Mouse (Mus musculus) megakaryocyte, adult 5-6 weeks (primary cell): ENCODE results near the gene Hoxb7. TPM values are rescaled to one million over a fixed set of nuclear protein-coding genes. Genes with fewer than 3 reads are reported as not detected.
A peak's percentile ranks its signal among the peaks of the same experiment; 100 is the strongest.

ENCODE experiments used
- ATAC-seq: 2 replicates; pipeline ENCODE4 v1.8.0; 2016; ENCODE audit warnings: mild to moderate bottlenecking, inconsistent platforms; ENCODE audit not compliant: poor library complexity, severe bottlenecking
- total RNA-seq, 2 experiments: library from RNA; stranded (forward) in 1 of 2; stranded (reverse) in 1 of 2; fragments of 153-499, 151-499 nt in 1 of 2; fragments of 221-1000, 200-1000 nt in 1 of 2; gene quantifications; 2 replicates each; pipeline versions ENCODE4 v1.2.3 to v1.2.4; 2015 to 2017

Gene Hoxb7
- total RNA-seq, 2 experiments from 2014 or later = not detected

- ATAC-seq = no peak
Measured at GRCm38 (mm10) chr11:96298895-96299667, 12.7 kb downstream of the Hoxb7 start.

- no peak for ATAC-seq
Measured at GRCm38 (mm10) chr11:96299781-96300180, 13.4 kb downstream of the Hoxb7 start.

- ATAC-seq = no peak
Measured at GRCm38 (mm10) chr11:96300354-96301063, 14.1 kb downstream of the Hoxb7 start.

- ATAC-seq = no peak
Measured at GRCm38 (mm10) chr11:96301064-96301431, 14.6 kb downstream of the Hoxb7 start.

GRCm38 (mm10) chr11:96301837-96302236 is 15.4 kb downstream of the Hoxb7 start:
- no peak for ATAC-seq

- no peak for ATAC-seq
Measured at GRCm38 (mm10) chr11:96302381-96303150, 16.1 kb downstream of the Hoxb7 start.

GRCm38 (mm10) chr11:96303151-96304099 is 17.0 kb downstream of the Hoxb7 start, which contains the start of gene Hoxb5:
Hoxb5 (plus strand) TSS chr11:96303336.
- peak; percentile 93 for ATAC-seq

- no peak for ATAC-seq
Measured at GRCm38 (mm10) chr11:96304381-96305195, 18.2 kb downstream of the Hoxb7 start.

- ATAC-seq = no peak
Measured at GRCm38 (mm10) chr11:96305505-96306182, 19.2 kb downstream of the Hoxb7 start.

GRCm38 (mm10) chr11:96306183-96306907 is 19.9 kb downstream of the Hoxb7 start:
- ATAC-seq = no peak

GRCm38 (mm10) chr11:96306908-96307269 is 20.5 kb downstream of the Hoxb7 start:
- no peak for ATAC-seq

GRCm38 (mm10) chr11:96308763-96309162 is 22.3 kb downstream of the Hoxb7 start:
- no peak for ATAC-seq

- no peak for ATAC-seq
Measured at GRCm38 (mm10) chr11:96309288-96309687, 22.9 kb downstream of the Hoxb7 start.

GRCm38 (mm10) chr11:96310183-96310938 is 23.9 kb downstream of the Hoxb7 start:
- no peak for ATAC-seq

GRCm38 (mm10) chr11:96311097-96311496 is 24.7 kb downstream of the Hoxb7 start:
- peak; percentile 23 for ATAC-seq

GRCm38 (mm10) chr11:96311520-96312417 is 25.3 kb downstream of the Hoxb7 start:
- peak; percentile 89 for ATAC-seq
